ENCODE assay signal across 12 mouse cellular contexts in the genomic region with DNA sequence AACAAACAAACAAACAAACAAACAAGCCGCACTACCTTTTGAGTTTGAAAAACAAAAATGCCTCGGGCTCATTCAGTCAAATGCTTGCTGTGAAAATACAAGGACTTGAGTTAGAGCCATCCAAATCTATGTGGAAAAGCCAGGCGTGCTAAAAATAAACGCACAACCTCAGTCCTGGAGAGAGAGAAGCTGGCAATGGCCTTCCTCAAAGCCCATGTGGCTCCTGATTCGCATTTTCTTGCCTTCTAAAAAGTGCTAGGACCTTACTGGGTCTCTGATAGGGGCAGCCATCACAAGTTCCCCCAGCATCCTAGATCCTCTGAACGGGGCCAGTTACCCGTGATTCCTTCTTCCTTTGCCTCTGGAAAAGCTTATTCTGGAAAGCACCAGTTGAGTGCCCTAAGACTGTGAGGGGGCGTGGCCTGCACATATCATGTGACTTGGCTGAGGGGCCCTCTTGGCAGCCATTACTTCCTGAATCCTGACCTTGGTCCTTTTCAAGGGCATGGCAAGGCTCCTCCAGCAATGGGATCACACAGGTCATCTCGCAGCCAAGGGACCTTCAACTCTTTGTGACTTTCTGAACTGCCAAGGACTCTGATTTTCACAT. TPM values are rescaled to one million over a fixed set of nuclear protein-coding genes. Genes with fewer than 3 reads are reported as not detected.
DNase-seq lines count a peak whose midpoint lies in the region; ATAC-seq lines count a peak whose summit lies in the region.
"Had no signal": no experiment of that assay in that cellular context is flagged by ENCODE, and none has a peak within 500 bp of the region (broad histone marks: within the 10 kb centered on the region; RNA-seq: fewer than 3 reads in every experiment).

No protein-coding gene starts in this region.

- no peak overlapping the region for H3K4me3 ChIP-seq in forebrain, embryonic 11.5 days (ENCODE audit: low read depth, low read length)
- H3K4me3 ChIP-seq in forebrain, embryonic 10.5 days = no peak overlapping the region
- H3K4me3 ChIP-seq in midbrain, embryonic 15.5 days = no peak overlapping the region
- H3K4me3 ChIP-seq in forebrain, embryonic 14.5 days (ENCODE audit: low read depth, low read length) = no peak overlapping the region

- H3K36me3 ChIP-seq in forebrain, embryonic 11.5 days (ENCODE audit: control insufficient read depth, insufficient read depth, low read length) = no peaks in the 10 kb centered on the region
- no peaks in the 10 kb centered on the region for H3K36me3 ChIP-seq in forebrain, embryonic 10.5 days (replicated peaks)
- H3K36me3 ChIP-seq in midbrain, embryonic 15.5 days (replicated peaks) = no peaks in the 10 kb centered on the region
- H3K36me3 ChIP-seq in forebrain, embryonic 14.5 days (ENCODE audit: control insufficient read depth, insufficient read depth, low read length) = no peaks in the 10 kb centered on the region

- no peak for ATAC-seq in forebrain, embryonic 11.5 days (replicated peaks; ENCODE audit: low FRiP score)
- ATAC-seq in midbrain, embryonic 15.5 days (replicated peaks) = no peak
- ATAC-seq in forebrain, embryonic 14.5 days = no peak
- ATAC-seq: activated CD4-positive, CD25-positive, alpha-beta regulatory T cell, adult 4 months; midbrain, embryonic 16.5 days had no signal

- no peak overlapping the region for H3K9ac ChIP-seq in forebrain, embryonic 11.5 days (ENCODE audit: low read length)
- H3K9ac ChIP-seq in midbrain, embryonic 15.5 days = no peak overlapping the region
- no peak overlapping the region for H3K9ac ChIP-seq in forebrain, embryonic 14.5 days (ENCODE audit: low read length)

- no peaks in the 10 kb centered on the region for H3K27me3 ChIP-seq in forebrain, embryonic 11.5 days (ENCODE audit: control insufficient read depth, insufficient read depth, low read length)
- no peaks in the 10 kb centered on the region for H3K27me3 ChIP-seq in forebrain, embryonic 10.5 days (ENCODE audit: poor library complexity, severe bottlenecking)
- no peaks in the 10 kb centered on the region for H3K27me3 ChIP-seq in midbrain, embryonic 15.5 days (replicated peaks)
- H3K27me3 ChIP-seq in forebrain, embryonic 14.5 days (replicated peaks; ENCODE audit: control insufficient read depth, insufficient read depth, low read length) = no peaks in the 10 kb centered on the region

- no peak overlapping the region for H3K27ac ChIP-seq in forebrain, embryonic 11.5 days (ENCODE audit: low read depth, low read length)
- no peak overlapping the region for H3K27ac ChIP-seq in forebrain, embryonic 10.5 days
- H3K27ac ChIP-seq in midbrain, embryonic 15.5 days = no peak overlapping the region
- no peak overlapping the region for H3K27ac ChIP-seq in forebrain, embryonic 14.5 days (ENCODE audit: low read depth, low read length)

- no peaks in the 10 kb centered on the region for H3K9me3 ChIP-seq in forebrain, embryonic 11.5 days (ENCODE audit: control insufficient read depth, low read length)
- H3K9me3 ChIP-seq in forebrain, embryonic 10.5 days = 0 out of 2 replicates have a peak, but pooled peaks cover 7% of the 10 kb centered on the region
- H3K9me3 ChIP-seq in midbrain, embryonic 15.5 days = no peaks in the 10 kb centered on the region
- no peaks in the 10 kb centered on the region for H3K9me3 ChIP-seq in forebrain, embryonic 14.5 days (replicated peaks; ENCODE audit: control insufficient read depth, low read length)

- peak; percentile 42 for DNase-seq in forebrain, embryonic 11.5 days (ENCODE audit: low spot score)
- no peak for DNase-seq in forebrain, embryonic 10.5 days (ENCODE audit: extremely low spot score, low spot score)
- peak; percentile 93 for DNase-seq in ZHBTc4 (ENCODE audit: low read depth, low spot score)
- peak; percentile 34 for DNase-seq in heart, adult 8-10 months (ENCODE audit: low spot score)
- DNase-seq in kidney, postnatal 14 days = peak; percentile 35
- no peak for DNase-seq in forebrain, embryonic 14.5 days (ENCODE audit: low spot score)
- DNase-seq in adipocyte (ENCODE audit: low spot score) = no peak
- DNase-seq: B cell, adult 2 months; lung, adult 2 months had no signal

- H3K4me2 ChIP-seq in forebrain, embryonic 11.5 days (ENCODE audit: low read depth, low read length, severe bottlenecking) = no peak overlapping the region
- no peak overlapping the region for H3K4me2 ChIP-seq in midbrain, embryonic 15.5 days
- no peak overlapping the region for H3K4me2 ChIP-seq in forebrain, embryonic 14.5 days (ENCODE audit: low read length)

- 84% methylated on average over 9 of the region's 9 CpGs for WGBS in forebrain, embryonic 11.5 days
- 88% methylated on average over 9 of the region's 9 CpGs for WGBS in forebrain, embryonic 10.5 days
- 89% methylated on average over 9 of the region's 9 CpGs for WGBS in midbrain, embryonic 15.5 days
- WGBS in forebrain, embryonic 14.5 days = 88% methylated on average over 9 of the region's 9 CpGs

- no peaks in the 10 kb centered on the region for H3K4me1 ChIP-seq in forebrain, embryonic 11.5 days (replicated peaks; ENCODE audit: control insufficient read depth, insufficient read depth, low read length)
- no peaks in the 10 kb centered on the region for H3K4me1 ChIP-seq in forebrain, embryonic 10.5 days
- no peaks in the 10 kb centered on the region for H3K4me1 ChIP-seq in midbrain, embryonic 15.5 days
- no peaks in the 10 kb centered on the region for H3K4me1 ChIP-seq in forebrain, embryonic 14.5 days (ENCODE audit: control insufficient read depth, insufficient read depth, low read length)

RNA-seq across cellular contexts. Expression of gene Zranb1, which starts 34.6 kb away (rescaled TPM):
- polyA plus RNA-seq in forebrain, embryonic 11.5 days (2014; fragmentation: Nextera tagmentation; extraction: Ambion mirVana) = 18.0 and 18.1 TPM in 2 replicates
- 8.8 and 9.9 TPM in 2 replicates for polyA plus RNA-seq in forebrain, embryonic 10.5 days (2016; fragmentation: Nextera tagmentation; extraction: Ambion mirVana)
- total RNA-seq in heart, adult 8-10 months (2022) = 10 to 100 TPM; 34.2 to 39.8 (median 37.6) TPM
- polyA plus RNA-seq in midbrain, embryonic 15.5 days (2015; fragmentation: Nextera tagmentation; extraction: Ambion mirVana) = 24.3 and 24.9 TPM in 2 replicates
- 20.9 and 22.2 TPM in 2 replicates for polyA plus RNA-seq in forebrain, embryonic 14.5 days (2014; fragmentation: Nextera tagmentation; extraction: Ambion mirVana)

RNA-seq across cellular contexts. Expression of gene Abraxas2, which starts 37.3 kb away (rescaled TPM):
- polyA plus RNA-seq in forebrain, embryonic 11.5 days (2014; fragmentation: Nextera tagmentation; extraction: Ambion mirVana) = 34.9 and 40.6 TPM in 2 replicates
- 32.9 and 33.9 TPM in 2 replicates for polyA plus RNA-seq in forebrain, embryonic 10.5 days (2016; fragmentation: Nextera tagmentation; extraction: Ambion mirVana)
- total RNA-seq in heart, adult 8-10 months (2022) = 10 to 100 TPM; 16.8 to 21.9 (median 20.5) TPM
- 36.1 and 38.7 TPM in 2 replicates for polyA plus RNA-seq in midbrain, embryonic 15.5 days (2015; fragmentation: Nextera tagmentation; extraction: Ambion mirVana)
- polyA plus RNA-seq in forebrain, embryonic 14.5 days (2014; fragmentation: Nextera tagmentation; extraction: Ambion mirVana) = 35.9 and 45.5 TPM in 2 replicates

RNA-seq across cellular contexts. Expression of gene Eef1akmt2, which starts 43.8 kb away (rescaled TPM):
- polyA plus RNA-seq in forebrain, embryonic 11.5 days (2014; fragmentation: Nextera tagmentation; extraction: Ambion mirVana) = 80.7 and 91.7 TPM in 2 replicates
- 76.8 and 80.9 TPM in 2 replicates for polyA plus RNA-seq in forebrain, embryonic 10.5 days (2016; fragmentation: Nextera tagmentation; extraction: Ambion mirVana)
- 10 to 100 TPM in 2 of 4 experiments, 1 to 10 TPM in 2; 6.2 to 10.0 (median 8.4) TPM for total RNA-seq in heart, adult 8-10 months (2022)
- polyA plus RNA-seq in midbrain, embryonic 15.5 days (2015; fragmentation: Nextera tagmentation; extraction: Ambion mirVana) = 83.9 and 88.1 TPM in 2 replicates
- polyA plus RNA-seq in forebrain, embryonic 14.5 days (2014; fragmentation: Nextera tagmentation; extraction: Ambion mirVana) = 99.8 and 110 TPM in 2 replicates

Comparison
In these comparisons a context has a peak if more than half of its experiments do, and no peak if none do; other contexts are left out.
1. DNase-seq: peak in forebrain, embryonic 11.5 days (single experiment), ZHBTc4 (single experiment), heart, adult 8-10 months (single experiment) and kidney, postnatal 14 days (single experiment); none in forebrain, embryonic 10.5 days (single experiment), forebrain, embryonic 14.5 days (single experiment) and adipocyte (single experiment).